Mouse (Mus musculus): Measurements from ENCODE around the gene Bckdha.

The Bckdha gene

DNA sequence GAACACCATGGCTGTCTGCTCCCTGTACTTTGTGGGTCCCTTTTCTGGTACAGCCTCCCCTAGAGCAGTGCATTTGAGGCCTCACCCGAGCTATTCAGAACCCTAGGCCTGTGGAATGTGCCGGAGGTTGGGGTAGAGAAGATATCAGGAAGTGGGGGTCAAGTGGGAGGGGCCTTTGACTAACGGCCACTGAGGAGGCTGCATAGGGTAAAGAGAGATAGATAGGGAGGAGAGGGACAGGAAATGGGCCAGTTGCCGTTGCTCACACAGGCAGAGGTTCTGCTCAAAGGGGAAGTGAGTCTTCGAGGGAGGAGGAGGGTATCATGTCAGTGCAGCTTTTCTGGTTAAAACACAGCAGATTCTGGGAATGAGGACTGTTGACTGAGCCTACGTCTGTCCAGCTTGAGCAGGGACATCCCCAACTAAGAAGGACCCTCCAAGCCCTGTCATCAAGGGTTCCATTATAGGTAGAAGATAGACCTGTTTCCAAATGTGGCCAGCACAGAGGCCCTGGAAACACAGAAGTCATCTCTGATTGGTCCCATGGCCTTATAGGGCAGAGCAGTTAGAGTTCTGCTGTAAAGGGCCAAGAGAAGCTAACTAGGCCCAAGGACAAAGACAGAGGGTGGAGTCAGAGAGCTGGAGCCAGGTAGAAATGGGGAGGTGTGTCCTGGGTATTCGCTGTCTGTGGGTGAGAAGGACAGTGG lies 24.8 kb upstream of the Bckdha start:
- no peak for DNase-seq (ENCODE audit: extremely low read depth, low read depth, low spot score)

- DNase-seq (ENCODE audit: extremely low read depth, low read depth, low spot score), result no peak
These were observed 22.8 kb upstream of the Bckdha start for GRCm38 (mm10) chr7:25681341-25682231.

DNA sequence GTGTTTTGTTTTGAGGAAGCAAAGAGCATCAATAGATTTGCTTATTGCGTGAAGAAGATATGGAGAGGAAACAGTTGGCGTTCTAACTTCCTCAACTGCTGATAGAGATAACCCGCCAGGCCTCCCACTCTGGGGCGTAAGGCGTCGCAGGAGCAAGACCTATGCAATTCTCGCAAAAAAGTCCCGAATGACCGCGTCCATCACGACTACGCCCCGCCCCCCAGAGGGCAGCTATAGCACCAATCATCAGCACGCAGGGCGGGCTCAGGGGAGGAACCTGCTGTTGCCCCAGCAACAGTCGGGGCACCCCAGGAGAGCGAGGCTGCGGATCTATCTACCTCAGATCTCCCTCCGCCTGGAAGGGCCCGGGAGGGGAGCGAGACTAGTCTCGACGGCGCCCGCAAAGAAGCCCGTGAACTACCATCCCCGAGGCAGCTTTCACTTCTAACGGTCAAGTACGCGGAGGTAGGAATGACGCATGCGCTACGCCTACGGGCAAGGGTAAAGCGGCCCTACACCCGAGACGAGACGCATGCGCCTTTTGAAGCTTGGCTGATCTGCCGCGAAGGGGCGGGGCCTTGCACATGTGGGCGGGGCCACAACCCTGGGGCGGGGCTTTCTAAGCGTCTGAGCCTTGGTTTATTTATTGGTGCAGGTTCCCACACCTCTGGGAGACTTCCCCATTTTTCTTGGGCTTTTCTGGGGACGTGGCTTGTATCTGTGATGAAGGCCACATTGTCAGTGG lies 21.9 kb upstream of the Bckdha start, which contains the start of gene B9d2:
Gene B9d2, plus strand, starts transcription at position 267 of the 745 bp plus-strand sequence.
- DNase-seq (ENCODE audit: extremely low read depth, low read depth, low spot score), result no peak

GRCm38 (mm10) chr7:25679971-25680370 lies 21.2 kb upstream of the Bckdha start:
- no peak for DNase-seq (ENCODE audit: extremely low read depth, low read depth, low spot score)

DNA sequence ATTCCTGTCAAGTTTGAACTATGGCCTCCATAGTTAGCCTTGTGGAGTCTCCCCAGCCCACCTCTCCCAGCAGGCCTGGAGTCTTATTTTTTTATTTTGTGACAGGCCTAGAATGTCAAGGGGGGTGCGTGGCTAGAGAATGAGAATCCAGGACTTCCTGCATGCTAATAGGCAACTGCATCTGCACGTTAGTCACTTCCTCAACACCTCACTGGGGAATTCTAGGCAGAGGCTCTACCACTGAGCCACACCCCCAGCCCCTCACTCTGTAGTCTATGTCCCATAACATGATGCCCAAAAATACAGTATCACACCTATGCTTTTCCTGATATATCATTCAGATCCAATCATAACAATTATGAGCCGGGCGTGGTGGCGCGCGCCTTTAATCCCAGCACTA lies 18.2 kb upstream of the Bckdha start:
- no peak for DNase-seq (ENCODE audit: extremely low read depth, low read depth, low spot score)

DNA sequence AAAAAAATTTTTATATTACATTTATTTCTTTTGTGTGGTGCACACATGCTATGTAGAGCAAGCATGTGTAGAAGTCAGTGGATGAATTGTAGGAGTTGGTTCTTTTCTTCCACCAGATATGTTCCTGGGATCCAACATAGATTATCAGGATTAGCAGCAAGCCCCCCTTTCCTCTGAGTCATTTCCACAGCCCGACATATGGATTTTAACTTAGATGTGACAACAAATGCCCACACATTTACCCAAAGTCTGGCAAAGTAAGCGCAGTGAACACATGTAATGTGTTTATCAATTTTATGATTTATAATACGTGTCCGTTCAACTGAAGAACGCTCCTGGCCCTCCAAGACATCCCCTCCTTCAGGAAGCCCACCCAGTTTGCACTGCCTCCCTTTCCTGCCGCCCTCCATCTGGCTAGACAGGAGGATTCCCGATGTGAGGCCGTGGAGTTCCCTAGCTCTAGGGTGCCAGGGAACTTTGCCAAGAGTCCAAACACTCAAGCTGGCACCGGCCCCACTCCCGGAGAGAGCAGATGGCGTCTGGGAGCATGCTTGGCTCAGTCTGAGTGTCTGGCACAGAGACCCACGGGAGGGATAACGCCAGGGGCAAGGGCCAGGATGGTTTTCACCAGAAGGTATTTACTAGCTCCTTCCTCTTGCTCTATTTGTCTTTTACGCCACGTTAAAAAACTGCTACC lies 17.5 kb upstream of the Bckdha start:
- no peak for DNase-seq (ENCODE audit: extremely low read depth, low read depth, low spot score)

GRCm38 (mm10) chr7:25675405-25675804 lies 16.6 kb upstream of the Bckdha start:
- DNase-seq (ENCODE audit: extremely low read depth, low read depth, low spot score), result no peak

DNA sequence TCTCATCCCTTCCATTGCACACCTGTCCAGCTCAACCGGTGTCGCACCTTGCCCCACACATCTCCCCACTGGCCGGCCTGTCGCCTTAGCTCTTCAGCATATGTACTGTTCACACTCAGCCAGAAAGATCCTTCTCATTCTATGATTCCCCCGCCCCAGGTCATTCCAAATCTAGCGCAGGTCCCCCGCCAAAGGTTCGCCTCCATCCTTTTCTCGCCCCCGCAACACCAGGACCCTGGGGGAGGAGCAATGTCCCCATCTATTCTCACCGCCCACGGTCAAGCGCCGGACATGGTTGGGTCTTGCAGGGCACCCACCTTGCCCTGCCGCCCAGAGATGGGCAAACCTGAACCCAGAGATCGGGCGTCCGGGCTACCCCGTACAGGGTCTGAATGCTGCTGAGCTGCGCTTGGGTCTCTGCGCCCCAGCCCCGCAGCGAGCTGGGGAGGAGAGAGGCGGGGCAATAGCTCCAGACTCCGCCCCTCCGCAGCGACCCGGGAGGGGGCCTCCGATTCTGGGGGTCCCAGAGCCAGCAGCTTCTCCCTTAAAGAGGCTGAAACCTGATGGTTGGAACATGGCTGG lies 16.0 kb upstream of the Bckdha start, which contains the start of gene Tmem91:
Gene Tmem91, minus strand, starts transcription at position 448 of the 582 bp plus-strand sequence.
- no peak for DNase-seq (ENCODE audit: extremely low read depth, low read depth, low spot score)

GRCm38 (mm10) chr7:25674297-25674696 lies 15.5 kb upstream of the Bckdha start:
- no peak for DNase-seq (ENCODE audit: extremely low read depth, low read depth, low spot score)

- DNase-seq (ENCODE audit: extremely low read depth, low read depth, low spot score), result no peak
These were observed 13.7 kb upstream of the Bckdha start for GRCm38 (mm10) chr7:25672442-25672841.

DNA sequence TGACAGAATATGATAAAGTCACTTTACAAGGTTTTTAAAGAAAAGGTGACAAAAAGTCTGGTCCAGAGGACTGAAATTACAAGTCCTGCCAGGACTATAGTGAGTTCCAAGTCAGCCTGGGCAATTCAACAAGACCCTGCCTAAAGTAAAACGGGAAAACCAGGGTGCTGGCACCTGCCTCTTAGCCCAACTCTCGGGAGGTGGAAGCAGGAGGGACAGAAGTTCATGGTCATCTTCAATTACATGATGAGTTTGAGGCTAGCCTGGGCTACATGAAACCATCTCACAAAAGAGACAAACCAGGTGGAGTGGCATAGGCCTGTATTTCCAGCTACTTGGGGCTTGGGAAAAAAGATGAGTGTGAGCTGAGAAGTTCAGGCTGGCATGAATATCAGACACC lies 12.9 kb upstream of the Bckdha start:
- DNase-seq (ENCODE audit: extremely low read depth, low read depth, low spot score), result no peak

- DNase-seq (ENCODE audit: extremely low read depth, low read depth, low spot score), result no peak
These were observed 11.3 kb upstream of the Bckdha start for GRCm38 (mm10) chr7:25670096-25670495.

DNA sequence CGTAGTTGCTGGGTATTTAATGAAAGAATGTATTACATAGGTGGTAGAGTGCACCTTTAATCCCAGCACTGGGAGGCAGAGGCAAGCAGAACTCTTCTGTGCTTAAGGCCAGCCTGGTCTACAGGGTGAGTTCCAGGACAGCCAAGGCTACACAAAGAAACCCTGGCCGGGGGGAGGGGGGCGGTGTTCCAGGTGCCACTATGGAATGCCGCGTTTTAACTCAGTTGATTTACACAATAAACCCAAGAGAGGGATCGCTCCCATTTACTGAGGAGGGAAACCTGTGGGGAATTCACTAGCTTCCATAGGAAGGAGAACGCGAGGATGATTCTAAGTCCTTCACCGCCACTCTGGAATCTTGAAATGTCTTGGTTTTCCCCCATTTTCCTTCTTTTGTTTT lies 10.8 kb upstream of the Bckdha start:
- DNase-seq (ENCODE audit: extremely low read depth, low read depth, low spot score), result no peak

DNA sequence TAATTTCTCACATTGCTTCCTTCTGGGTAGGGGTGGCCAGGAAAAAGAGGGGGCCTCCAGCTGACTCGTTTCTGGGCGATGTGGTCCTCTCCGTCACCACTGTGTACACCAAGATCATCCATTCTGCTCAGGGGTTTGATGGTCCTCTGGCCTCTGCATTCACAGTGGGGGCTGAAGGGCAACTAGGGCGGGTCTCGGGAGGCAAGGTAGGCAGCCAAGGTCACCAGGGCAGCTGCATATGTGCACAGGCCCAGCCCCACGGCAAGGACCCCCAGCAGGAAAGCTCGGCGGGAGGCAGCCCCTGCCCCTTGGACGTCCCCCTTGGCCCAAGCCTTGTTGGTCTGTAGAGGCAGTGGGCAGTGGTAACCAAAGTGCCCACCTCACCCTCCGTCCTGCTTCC lies 10.4 kb upstream of the Bckdha start:
- no peak for DNase-seq (ENCODE audit: extremely low read depth, low read depth, low spot score)

GRCm38 (mm10) chr7:25666381-25666780 lies 7.6 kb upstream of the Bckdha start:
- DNase-seq (ENCODE audit: extremely low read depth, low read depth, low spot score), result no peak

GRCm38 (mm10) chr7:25657785-25658184 lies 996 bp downstream of the Bckdha start:
- no peak for DNase-seq (ENCODE audit: extremely low read depth, low read depth, low spot score)

DNA sequence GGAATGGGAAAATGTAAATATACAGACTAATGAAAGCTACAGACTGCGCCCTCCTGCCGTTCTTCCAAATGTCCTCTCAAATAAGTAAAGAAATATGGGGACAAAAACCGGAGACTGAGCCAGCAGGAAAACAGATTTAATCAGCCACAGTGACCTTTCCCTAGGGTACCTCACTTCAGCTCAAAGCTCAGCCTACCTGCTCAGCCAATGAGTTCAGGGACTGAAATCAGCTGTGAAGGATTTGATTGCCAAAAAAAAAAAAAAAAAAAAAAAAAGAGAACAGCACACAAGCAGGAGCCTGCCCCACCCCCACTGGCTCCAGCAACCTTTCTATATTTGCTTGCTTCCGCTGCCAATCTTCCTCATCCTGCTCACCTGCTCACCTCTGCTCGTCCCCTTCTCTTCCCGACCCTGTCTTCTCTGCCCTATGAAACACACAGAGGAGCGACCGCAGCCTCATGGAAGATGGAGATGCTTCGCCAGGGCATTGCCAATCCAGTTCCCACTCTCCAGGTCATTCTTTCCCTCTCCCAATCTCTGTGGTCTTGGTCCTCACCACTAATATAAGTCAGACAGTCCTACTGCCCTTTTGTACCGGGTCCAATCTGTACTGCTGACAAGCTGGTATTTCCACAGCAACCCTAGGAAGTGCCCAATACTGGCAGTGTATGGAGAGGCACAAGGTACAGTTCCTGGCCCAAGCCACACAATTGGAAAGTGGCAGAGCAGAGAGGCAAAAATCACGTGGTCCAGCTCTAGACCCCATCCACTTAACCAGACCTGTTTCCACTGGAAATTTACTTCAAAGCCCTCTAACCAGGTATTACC lies 3.0 kb downstream of the Bckdha start:
- no peak for DNase-seq (ENCODE audit: extremely low read depth, low read depth, low spot score)

DNA sequence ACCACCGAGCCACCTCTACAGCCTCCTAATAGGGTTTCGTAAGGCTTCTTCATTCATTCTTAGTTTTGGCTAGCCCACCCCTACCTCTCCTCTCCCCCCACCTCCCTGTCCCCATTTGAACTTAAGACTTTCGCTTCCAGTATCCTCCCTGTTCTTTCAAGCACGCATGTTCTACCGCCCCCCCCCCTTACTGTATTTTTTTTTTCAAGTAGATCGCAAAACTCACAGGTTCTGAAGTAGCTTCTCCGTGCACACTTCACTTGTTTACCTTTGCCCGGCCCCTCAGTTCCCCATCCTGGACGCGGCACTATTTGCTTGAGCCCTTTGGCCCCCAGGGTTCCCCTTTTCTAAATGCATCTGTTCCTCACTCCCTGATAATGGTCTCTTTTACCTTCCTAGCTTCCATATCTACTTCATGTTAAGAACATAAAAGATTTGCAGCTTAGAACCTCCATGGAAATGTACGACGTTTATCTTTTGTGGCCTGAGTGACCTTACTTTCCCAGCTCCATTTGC lies 6.5 kb downstream of the Bckdha start:
- no peak for DNase-seq (ENCODE audit: extremely low read depth, low read depth, low spot score)

- DNase-seq (ENCODE audit: extremely low read depth, low read depth, low spot score), result no peak
These were observed 7.5 kb downstream of the Bckdha start for GRCm38 (mm10) chr7:25651281-25651680.
